Mouse (Mus musculus): Measurements from ENCODE around the gene D930007J09Rik. TPM values are rescaled to one million over a fixed set of nuclear protein-coding genes. Genes with fewer than 3 reads are reported as not detected.

Gene D930007J09Rik
- total RNA-seq, 2 experiments from 2014 or later, result 1.2 to 2.4 TPM

DNA sequence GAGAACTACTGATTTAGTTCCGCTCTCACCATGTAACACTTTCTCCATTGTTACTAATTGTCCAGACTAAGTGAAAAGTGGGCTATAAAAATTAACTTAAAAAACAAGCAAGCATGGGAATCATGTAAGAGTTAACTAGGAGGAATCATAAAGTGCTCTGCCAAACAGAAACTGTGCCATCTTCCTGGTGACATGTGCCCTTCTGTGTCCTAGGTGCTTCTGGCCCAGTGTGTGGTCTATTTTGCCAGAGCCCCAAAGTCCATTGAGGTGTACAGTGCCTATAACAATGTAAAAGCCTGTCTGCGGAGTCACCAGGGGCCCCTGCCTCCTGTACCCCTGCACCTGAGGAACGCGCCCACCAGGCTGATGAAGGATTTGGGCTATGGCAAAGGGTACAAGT is 19.0 kb upstream of the D930007J09Rik start:
- DNase-seq (ENCODE audit: low spot score in 2 of 2), result no peak

DNA sequence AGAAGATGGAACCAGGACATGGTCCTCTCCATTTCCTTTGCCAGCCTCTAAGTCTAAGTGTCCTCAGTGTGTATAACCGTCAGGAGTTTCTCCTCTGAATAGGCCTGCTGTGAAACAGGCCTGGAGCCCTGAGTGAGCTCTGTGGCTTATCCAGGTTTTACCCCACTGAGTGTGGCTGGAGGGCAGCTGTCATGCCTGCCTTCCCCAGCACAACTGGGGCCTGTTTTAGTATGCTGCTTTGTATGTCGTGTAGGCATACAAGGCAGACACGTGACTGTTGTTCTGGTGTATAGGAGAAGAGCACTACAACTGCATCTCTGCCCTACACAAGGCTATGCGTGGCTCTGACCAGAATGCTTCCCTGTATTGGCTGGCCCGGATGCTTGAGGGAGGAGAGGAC is 17.3 kb upstream of the D930007J09Rik start:
- no peak for DNase-seq (ENCODE audit: low spot score in 2 of 2)

DNA sequence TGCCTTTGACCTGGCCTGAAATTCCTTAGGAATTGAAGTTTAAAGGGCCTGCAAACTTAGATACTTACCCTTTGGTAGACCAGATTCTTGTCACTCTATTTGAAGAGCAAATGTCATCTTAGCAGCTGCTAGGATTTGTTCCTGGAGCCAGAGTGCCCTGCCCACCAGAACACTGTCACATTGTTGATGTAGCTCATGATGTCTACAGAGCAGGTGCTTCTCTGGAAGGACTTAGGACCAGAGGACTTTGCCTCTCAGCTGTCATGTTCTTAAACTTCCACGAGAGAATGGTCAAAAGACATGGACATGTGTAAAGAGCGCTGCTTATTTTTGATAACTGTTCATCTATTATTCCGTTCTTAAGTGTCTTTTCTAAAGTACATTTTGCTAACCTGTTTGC is 16.6 kb upstream of the D930007J09Rik start:
- no peak for DNase-seq (ENCODE audit: low spot score in 2 of 2)

DNA sequence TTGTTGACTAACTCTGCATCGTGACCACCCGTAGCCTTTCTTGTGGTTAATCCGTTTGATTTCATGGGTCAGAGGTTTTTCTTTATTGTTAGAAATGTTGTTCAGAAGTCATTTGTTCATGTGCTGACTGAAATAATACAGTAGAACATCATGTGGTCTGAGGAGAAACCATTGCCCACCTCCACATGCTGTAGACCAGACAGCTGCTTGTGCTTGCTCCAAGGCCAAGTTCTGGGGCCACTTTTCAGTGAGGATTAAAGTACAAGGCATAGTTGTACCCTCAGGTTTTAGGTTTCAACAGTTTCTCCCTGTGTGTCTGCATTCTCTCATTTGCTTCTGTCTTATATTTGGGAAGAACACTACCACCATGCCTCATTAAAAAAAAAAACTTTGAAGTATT is 5.0 kb upstream of the D930007J09Rik start:
- DNase-seq (ENCODE audit: low spot score in 2 of 2), result no peak

DNA sequence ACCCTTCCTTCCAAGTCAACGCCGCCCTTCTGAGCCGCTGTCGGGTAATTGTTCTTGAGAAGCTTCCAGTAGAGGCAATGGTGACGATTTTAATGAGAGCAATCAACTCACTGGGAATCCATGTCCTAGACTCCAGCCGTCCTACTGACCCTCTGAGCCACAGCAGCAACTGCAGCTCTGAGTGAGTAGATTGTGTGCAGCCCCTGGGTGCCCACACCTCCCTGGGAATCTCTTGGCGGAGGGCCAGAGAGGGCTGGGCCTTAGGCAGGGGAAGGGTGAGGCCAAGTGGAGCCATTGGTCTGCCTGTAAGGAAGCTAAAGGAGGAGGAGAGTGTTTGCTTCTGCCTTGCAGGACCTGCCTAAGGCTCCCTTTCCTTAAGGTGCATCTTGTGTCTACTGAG is 4.2 kb upstream of the D930007J09Rik start:
- no peak for DNase-seq (ENCODE audit: low spot score in 2 of 2)

DNA sequence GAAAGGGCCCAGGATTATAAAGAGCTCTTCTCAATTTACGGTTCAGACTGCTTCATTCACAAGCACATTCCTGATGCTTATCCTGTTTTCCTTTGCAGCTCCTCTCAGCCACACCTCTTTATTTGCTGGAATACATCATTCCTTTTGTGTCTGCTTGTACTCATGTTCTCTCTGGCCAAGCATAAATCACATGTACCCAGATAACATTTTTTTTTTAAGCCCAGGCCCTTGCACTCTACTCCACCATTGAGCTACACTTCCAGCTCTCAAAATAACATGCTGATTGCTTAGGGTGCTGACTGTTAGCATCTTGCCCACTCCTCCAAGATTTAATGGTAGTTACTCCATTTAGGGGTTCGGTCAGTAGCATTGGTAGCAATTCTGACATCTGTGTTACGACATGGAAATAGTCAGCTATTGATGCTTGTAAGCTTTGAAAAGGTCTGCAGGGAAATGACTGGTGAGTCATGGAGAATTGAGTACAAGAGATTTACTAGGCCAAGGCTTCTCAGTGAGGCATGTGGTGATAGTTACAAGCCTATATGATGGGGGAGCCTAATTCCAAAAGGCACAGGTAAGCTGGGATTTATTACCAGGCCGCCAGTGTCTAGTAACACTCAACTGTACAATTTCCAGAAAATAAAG is 1.2 kb upstream of the D930007J09Rik start:
- no peak for DNase-seq (ENCODE audit: low spot score in 2 of 2)

DNA sequence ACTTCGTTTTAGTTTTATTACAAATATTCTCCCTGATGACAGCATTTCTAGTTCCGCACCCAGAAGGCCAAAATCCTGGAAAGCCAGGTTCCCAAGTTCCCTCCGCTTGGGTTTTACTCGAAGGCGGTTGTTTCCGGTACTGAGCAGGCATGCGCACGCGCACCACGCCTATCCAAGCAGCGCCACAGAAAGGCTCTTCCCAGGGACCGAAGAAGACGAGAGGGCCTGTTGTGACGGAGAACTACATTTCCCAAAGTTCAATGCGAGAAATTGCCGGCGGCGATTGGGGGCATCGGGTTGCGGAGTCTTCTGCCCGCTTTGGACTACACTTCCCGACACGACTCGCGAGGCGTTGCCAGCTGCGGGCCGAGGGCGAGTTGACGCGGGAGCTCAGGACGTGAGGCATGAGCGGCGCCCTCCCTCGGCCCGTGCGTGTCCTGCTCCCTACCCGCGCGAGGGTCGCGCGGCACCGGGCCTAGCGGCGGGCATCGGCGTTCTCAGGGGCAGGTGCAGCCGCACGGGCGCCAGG is 892 bp downstream of the D930007J09Rik start, which contains the start of gene Wrnip1:
Gene Wrnip1, plus strand, starts transcription at position 346 of the 529 bp plus-strand sequence.
- peak; percentile 96 to 99 for DNase-seq (ENCODE audit: low spot score in 2 of 2)

DNA sequence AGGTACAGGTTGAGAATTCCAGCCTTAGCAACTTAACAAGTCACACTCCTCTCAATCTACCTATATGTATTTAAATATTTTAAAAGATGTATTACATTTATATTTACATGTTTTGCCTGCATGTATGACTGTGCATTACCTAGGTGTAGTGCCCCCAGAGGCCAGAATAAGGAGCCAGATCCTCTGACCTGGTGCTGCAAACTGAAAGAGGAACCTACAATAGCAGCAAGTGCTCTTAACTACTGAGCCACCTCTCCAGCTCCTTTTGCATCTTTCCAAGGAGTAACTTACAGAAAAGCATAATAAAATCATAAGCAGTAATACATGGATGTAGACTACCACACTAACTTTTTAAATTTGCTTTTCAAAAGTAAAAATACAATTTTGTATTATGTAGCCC is 1.8 kb downstream of the D930007J09Rik start:
- no peak for DNase-seq (ENCODE audit: low spot score in 2 of 2)

DNA sequence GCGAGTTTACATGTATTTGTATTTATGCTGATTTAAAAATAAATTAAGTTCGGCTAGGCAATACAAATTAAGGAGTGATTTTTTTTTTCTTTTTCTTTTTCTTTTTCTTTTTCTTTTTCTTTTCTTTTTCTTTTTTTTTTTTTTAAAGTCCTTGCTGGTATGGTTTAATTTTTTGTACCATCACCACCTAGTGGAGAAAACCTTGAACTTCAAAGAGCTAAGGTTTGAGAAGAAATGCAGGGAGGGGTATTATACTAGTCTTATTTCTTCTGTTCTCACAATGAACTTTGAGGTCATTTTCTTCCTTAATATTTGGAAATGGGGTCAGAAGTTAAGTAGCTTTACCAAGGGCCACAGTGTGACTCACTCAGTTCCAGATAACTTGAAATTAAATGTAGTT is 3.5 kb downstream of the D930007J09Rik start:
- DNase-seq (ENCODE audit: low spot score in 2 of 2), result no peak

DNA sequence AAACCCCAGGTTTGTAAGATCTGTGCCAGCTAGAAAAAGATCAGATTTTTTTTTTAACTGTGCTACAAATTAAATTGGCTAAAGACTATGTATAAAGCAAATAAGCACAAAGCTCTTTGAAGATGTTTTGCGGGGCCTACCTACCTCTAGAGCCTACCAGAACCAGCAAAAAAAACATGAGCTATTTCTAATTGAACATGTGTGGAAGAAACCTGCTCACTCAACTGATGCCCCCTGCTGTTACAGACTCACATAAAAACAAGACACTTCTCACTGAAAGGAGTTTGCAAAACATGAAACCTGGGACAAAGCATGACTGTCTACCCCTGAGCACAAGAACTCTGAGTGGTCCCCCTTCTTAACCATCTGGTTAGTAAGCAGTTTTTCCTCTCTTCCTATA is 5.6 kb downstream of the D930007J09Rik start:
- no peak for DNase-seq (ENCODE audit: low spot score in 2 of 2)

DNA sequence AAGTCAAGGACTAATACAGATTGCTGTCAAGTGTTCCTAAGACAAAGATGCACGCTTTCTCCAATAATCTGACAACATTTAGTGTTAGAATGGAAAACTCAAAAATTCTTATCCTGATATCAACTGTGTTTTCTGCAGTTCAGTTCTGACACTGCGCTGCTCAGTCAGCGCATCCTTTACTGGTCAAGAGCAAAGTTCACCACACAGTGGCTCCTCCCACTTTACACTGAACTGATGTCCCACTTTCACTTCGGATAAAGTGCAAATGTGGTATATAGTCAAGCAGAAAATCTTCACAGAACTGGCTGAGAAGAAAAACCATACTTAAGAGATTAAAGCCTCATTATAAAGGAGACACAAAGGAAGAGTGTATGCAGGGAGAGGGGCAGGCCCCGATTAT is 7.5 kb downstream of the D930007J09Rik start:
- DNase-seq (ENCODE audit: low spot score in 2 of 2), result no peak

DNA sequence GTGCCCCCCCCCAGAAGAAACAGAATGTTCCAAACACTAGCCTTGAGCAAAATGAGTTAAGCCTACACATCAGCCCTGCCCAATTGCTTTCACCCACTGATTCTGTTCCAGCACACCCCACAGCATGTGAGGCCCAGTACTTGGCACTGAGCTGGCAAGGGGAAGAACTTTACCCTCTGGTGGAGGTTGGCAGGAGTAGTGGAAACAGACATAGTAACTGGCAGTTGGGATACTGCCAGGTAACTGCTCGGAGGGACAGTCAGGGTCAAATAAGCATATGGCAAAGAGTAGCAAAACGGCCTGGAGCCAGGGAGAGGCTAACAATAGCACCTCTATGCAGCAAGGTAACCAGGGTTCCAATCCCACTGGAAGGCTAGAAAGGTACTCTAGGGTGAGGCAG is 8.0 kb downstream of the D930007J09Rik start:
- DNase-seq (ENCODE audit: low spot score in 2 of 2), result no peak

DNA sequence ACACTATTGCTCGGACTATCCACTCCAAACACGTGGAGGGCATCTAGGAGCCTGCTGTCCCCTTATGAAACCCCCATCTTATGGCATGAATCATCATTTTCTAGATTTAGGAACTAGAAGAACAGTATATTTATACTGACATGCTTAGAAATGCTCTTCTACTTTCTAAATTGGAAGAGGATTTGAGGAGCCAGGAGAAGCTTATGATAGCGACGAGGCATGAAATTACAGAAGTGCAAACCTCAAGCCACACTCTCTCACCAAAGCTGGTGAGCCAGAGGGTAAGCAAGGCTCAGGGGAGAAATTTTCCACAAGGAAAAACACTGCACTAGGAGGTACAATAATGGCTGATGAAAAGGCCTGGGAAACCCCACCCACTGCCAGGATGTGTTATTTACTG is 12.9 kb downstream of the D930007J09Rik start:
- no peak for DNase-seq (ENCODE audit: low spot score in 2 of 2)

DNA sequence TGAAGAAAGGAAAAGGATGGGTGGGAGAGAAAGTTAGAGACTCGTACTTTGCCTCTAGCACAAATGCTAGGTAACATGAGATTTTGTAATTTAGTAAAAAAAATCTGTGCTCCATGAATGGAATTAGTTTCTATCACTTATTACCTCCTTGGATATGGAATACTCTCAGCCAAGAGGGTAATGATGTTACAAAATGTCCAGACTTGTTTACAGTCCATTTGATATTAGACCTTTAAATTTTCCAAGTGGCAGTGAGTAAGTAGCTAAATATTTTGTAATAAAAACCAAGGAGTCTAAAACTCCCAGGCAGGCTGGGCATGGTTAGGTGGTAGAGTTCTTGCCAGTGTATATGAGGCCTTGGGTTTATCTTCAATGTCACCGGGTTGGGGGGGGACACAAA is 15.1 kb downstream of the D930007J09Rik start:
- DNase-seq (ENCODE audit: low spot score in 2 of 2), result no peak

DNA sequence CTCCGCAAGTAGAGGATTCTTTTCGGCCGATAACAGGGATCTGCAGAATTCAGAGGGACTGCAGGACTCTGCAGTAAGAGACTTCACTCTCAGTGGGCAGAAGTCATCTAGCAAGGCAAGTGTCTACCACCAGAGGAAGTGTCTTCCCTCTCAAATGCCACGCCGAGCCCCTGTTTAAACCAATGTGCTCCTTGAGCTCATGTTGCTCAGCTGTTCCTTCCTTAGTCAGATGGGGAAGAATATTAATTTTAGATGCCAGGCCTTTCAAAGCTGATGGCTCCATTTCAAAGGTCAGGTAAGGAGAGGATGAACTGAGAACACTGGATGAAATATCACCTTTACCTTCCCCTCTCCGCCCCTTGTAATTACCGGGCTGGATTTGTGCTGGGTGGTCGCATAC is 18.8 kb downstream of the D930007J09Rik start, which contains the start of gene Mylk4:
Gene Mylk4, minus strand, starts transcription at position 139 of the 400 bp plus-strand sequence.
- DNase-seq (ENCODE audit: low spot score in 2 of 2), result no peak

DNA sequence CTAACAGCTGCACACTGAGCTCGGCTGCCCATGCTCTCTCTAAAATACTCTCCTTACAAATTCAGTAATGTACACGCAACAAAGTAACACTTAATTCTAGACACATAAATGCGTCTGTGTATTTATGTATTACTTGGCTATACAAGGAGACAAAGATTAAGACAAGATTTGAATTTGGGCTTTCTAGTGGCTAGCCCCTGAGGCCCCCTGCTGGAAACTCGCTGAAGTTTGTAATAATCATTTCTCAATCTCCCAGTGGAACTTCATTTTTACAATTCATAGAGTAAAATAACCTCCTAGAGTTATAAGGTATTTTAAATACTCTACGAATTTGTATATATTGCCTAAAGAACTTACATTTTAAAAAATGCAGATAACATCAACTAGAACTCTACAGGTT is 19.6 kb downstream of the D930007J09Rik start:
- DNase-seq (ENCODE audit: low spot score in 2 of 2), result no peak

DNA sequence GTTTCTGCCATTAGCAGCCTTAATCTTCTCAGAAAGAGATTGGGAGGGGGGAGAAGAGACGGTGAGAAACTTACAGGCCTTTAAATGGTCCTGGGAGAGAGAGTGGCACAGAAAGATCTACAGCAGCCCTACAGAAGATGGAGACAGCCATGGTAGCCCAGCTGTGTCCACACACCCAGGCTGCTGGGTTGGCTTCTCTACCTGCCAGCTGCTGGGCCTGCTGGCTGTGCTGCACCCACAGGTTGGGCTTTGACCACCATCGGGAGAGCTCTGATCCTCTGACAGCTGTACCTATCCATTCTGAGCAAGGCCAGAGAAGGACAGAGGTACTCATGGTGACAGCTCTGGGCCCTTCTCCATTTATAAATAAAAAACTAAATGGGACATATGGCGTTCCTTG is 23.8 kb downstream of the D930007J09Rik start:
- DNase-seq (ENCODE audit: low spot score in 2 of 2), result no peak

DNA sequence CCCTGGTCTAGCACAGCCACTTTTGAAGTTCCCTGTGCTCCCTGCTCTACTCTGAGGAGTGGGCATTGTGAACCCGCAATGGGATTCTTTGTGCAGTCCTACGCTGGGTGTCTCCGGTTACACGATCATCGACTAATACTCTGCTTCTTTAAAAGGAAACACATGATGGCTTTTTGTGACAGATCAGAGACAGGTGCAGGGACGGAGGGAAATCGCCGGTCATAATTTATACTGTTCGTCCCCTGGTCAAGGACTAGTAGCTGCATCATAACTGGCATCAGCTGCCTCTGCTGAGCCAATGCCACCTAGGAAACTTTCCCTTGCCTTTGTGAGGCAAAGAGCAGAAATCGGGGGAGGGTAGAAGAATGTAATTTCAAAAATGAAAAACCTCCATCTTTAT is 26.3 kb downstream of the D930007J09Rik start:
- DNase-seq (ENCODE audit: low spot score in 2 of 2), result no peak

DNA sequence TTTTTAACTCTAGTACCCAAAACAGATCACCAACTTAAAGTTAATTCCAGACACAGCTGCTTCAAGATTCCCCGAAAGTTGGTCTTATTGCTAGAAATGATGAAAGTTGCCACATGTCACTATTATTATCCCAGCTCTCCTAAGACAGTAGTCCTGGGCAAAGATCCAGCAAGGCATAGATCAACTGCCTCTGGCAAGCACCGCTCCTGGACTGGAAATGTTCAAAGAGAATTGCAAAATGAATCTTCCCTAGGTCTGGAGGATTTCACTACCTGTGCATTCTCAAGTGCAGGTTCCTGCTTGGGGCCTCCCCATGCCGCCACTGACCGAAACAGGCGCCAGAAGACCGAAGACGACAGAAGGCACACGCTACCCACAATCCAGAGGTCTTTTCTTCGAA is 26.8 kb downstream of the D930007J09Rik start:
- DNase-seq (ENCODE audit: low spot score in 2 of 2), result no peak

DNA sequence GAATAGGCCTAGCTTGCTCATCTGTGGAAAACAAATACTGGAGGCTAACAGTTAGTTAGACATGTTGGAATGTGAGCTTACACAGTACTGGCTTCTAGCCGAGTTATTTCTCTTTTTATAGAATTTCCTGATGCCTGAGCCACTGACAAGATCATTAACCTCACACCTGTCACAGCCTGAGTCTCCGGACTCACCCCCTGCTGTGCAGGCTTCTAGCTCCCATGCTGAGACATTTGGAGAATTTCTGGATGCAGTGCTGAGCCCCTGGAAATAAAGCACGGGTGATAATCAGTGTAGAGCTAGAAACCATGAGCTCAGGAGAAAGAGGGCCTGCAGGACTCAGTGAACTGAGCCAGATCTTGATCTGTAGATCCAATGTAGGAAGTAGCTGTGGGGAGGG is 32.7 kb downstream of the D930007J09Rik start:
- no peak for DNase-seq (ENCODE audit: low spot score in 2 of 2)

DNA sequence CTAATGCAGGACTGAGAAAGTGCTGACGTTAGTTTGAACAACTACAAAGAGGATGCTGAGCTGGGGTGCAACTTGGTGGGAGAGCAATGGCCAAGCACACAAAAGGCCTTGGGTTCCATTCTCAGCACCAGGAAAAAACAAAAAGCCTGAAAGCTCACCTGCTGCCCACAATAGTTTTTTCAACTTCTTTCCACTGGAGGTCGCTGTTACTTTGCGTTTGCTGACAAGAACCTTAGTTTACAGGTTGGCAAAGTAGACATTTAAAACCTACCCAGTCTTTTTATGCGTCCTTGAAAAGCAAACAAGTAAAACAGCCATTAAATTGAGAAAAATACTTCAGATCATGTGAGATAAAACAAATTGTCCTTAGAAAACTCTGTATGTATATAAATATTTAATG is 34.5 kb downstream of the D930007J09Rik start:
- DNase-seq (ENCODE audit: low spot score in 2 of 2), result peak in 1 of 2 experiments; percentile 61

DNA sequence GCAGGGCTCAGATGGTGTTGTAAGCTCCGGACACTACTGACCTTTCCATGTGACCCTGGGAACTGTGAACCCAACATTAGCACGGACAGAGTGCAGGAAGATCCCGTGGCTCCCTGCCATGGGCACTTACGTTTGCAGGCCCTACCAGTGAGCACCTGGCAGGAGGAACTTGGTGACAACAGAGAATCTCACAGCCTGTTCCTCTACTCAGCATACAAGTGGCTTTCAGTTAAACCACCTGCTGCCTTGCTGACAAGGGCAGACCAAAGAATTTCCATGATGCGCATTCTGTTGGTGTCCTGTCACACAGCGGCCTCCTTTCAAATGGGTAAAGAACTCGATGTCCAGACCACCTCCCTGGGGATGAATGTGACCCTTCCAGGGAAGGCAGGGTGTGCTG is 38.2 kb downstream of the D930007J09Rik start:
- no peak for DNase-seq (ENCODE audit: low spot score in 2 of 2)

DNA sequence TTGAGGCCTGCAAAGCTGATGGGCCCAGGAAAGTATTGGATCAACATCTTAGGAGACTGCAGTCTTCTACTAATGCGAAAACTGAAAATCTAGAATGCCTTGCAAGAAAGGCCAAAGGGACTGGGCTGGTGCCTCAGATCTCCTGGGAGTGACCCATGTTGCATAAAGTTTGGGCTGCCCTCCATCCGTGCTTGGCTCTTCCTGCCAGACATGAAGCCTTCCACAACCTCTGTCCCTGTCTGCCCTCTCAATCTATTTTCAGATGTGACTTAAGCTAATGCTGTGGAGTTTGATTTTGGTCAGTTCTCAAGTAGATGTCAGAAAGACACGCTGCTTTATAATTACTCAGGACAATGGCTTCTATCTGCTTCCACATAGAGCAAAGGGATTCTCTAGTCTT is 39.5 kb downstream of the D930007J09Rik start:
- no peak for DNase-seq (ENCODE audit: low spot score in 2 of 2)
